Mouse (Mus musculus) thymus, postnatal 36 days (tissue): ENCODE measurements around the gene Snapin.
A peak's percentile ranks its signal among the peaks of the same experiment; 100 is the strongest.

Source experiments
- DNase-seq, 2 experiments: peaks; one replicate each; pipeline ENCODE4 v3.0.0; 2022; ENCODE audit warnings: mixed read lengths in 2 of 2

The Snapin gene

GRCm38 (mm10) chr3:90490696-90491256 is at the start of gene Snapin:
TSS of gene Snapin (minus strand) at chr3:90491033.
- DNase-seq, result peak; percentile 95 to 96

GRCm38 (mm10) chr3:90537905-90538296 is 47.1 kb upstream of the Snapin start:
- DNase-seq, result no peak

GRCm38 (mm10) chr3:90537141-90537904 is 46.5 kb upstream of the Snapin start, which contains the start of gene S100a16:
TSS of gene S100a16 (plus strand) at chr3:90537254.
- DNase-seq, result peak in 1 of 2 experiments; percentile 13

- DNase-seq, result no peak
These were observed 44.6 kb upstream of the Snapin start for GRCm38 (mm10) chr3:90535446-90535845.

GRCm38 (mm10) chr3:90531713-90532112 is 40.9 kb upstream of the Snapin start:
- DNase-seq, result no peak

- no peak for DNase-seq
These were observed 36.5 kb upstream of the Snapin start for GRCm38 (mm10) chr3:90527291-90527873.

- DNase-seq, result no peak
These were observed 35.7 kb upstream of the Snapin start, which contains the start of gene S100a14 for GRCm38 (mm10) chr3:90526580-90526979. TSS of gene S100a14 (plus strand) at chr3:90526856.

- DNase-seq, result no peak
These were observed 35.2 kb upstream of the Snapin start for GRCm38 (mm10) chr3:90526076-90526475.

GRCm38 (mm10) chr3:90525421-90525820 is 34.6 kb upstream of the Snapin start:
- no peak for DNase-seq

- no peak for DNase-seq
These were observed 26.9 kb upstream of the Snapin start for GRCm38 (mm10) chr3:90517711-90518110.

- DNase-seq, result no peak
These were observed 25.0 kb upstream of the Snapin start for GRCm38 (mm10) chr3:90515789-90516188.

GRCm38 (mm10) chr3:90515242-90515641 is 24.4 kb upstream of the Snapin start:
- peak in 1 of 2 experiments; percentile 6 for DNase-seq

GRCm38 (mm10) chr3:90514691-90515090 is 23.9 kb upstream of the Snapin start:
- peak; percentile 62 to 65 for DNase-seq

GRCm38 (mm10) chr3:90513796-90514590 is 23.2 kb upstream of the Snapin start, which contains the start of the genes S100a1 and S100a13:
TSS of gene S100a1 (minus strand) at chr3:90514392.
TSS of gene S100a13 (plus strand) at chr3:90514435.
- peak; percentile 33 to 35 for DNase-seq

- no peak for DNase-seq
These were observed 22.3 kb upstream of the Snapin start for GRCm38 (mm10) chr3:90512948-90513642.

GRCm38 (mm10) chr3:90512276-90512675 is 21.4 kb upstream of the Snapin start:
- no peak for DNase-seq

- DNase-seq, result no peak
These were observed 18.9 kb upstream of the Snapin start for GRCm38 (mm10) chr3:90509747-90510123.

- peak; percentile 99 for DNase-seq
These were observed 18.3 kb upstream of the Snapin start, which contains the start of gene Chtop for GRCm38 (mm10) chr3:90508950-90509746. TSS of gene Chtop (minus strand) at chr3:90509498.

- DNase-seq, result no peak
These were observed 17.6 kb upstream of the Snapin start for GRCm38 (mm10) chr3:90508287-90508949.

- no peak for DNase-seq
These were observed 15.5 kb upstream of the Snapin start for GRCm38 (mm10) chr3:90506362-90506761.

GRCm38 (mm10) chr3:90505216-90505615 is 14.4 kb upstream of the Snapin start:
- DNase-seq, result no peak
